In the genomic region with DNA sequence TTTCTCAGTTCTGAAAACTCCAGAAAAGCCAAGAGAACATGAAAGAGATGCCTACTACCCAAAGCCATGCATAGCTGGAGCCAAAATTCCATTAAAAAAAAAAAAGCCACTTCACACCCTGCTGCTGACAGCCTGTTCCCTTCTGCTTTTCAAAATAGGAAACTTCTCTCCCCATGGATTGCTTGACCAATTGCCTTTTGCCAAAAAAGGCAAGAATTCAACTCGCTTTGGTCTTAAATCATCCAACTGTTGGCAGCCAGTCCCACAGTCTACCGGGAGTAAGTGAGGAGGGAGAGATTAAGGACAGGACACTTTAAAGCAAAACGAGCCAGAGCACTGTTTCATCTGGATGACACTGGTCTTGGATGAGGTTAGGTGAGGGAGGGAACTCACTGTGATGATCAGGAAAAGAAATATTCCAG, we compare ENCODE assay signal across 9 mouse cellular contexts.
A peak's percentile ranks its signal among the peaks of the same experiment; 100 is the strongest.
DNase-seq lines count a peak whose midpoint lies in the region; ATAC-seq lines count a peak whose summit lies in the region.
"Had no signal": no experiment of that assay in that cellular context is flagged by ENCODE, and none has a peak within 500 bp of the region (broad histone marks: within the 10 kb centered on the region; RNA-seq: fewer than 3 reads in every experiment).

No protein-coding gene starts in this region.

- no peak overlapping the region for H3K9ac ChIP-seq in midbrain, embryonic 11.5 days (ENCODE audit: low read length)
- no peak overlapping the region for H3K9ac ChIP-seq in midbrain, embryonic 15.5 days
- H3K9ac ChIP-seq in kidney, embryonic 16.5 days (replicated peaks; ENCODE audit: low read length), result no peak overlapping the region
- H3K9ac ChIP-seq: liver, embryonic 12.5 days had no signal

- no peak for ATAC-seq in midbrain, embryonic 11.5 days (ENCODE audit: low FRiP score)
- ATAC-seq in midbrain, embryonic 15.5 days (replicated peaks), result no peak
- ATAC-seq in kidney, embryonic 16.5 days (ENCODE audit: low FRiP score, low TSS enrichment), result peak; percentile 27; the same call in 1 of the 2 replicates
- ATAC-seq: liver, embryonic 12.5 days had no signal

- H3K4me2 ChIP-seq in midbrain, embryonic 11.5 days, result no peak overlapping the region
- no peak overlapping the region for H3K4me2 ChIP-seq in midbrain, embryonic 15.5 days
- H3K4me2 ChIP-seq in kidney, embryonic 16.5 days (replicated peaks; ENCODE audit: low read depth, low read length), result no peak overlapping the region
- H3K4me2 ChIP-seq: liver, embryonic 12.5 days had no signal

- no peak overlapping the region for H3K27ac ChIP-seq in midbrain, embryonic 11.5 days (ENCODE audit: low read depth, low read length)
- H3K27ac ChIP-seq in midbrain, embryonic 15.5 days, result no peak overlapping the region
- no peak overlapping the region for H3K27ac ChIP-seq in kidney, embryonic 16.5 days (ENCODE audit: low read length)
- H3K27ac ChIP-seq: liver, embryonic 12.5 days had no signal

- H3K27me3 ChIP-seq in midbrain, embryonic 11.5 days (ENCODE audit: control insufficient read depth, insufficient read depth, low read length), result no peaks in the 10 kb centered on the region
- H3K27me3 ChIP-seq in midbrain, embryonic 15.5 days (replicated peaks), result no peaks in the 10 kb centered on the region
- no peaks in the 10 kb centered on the region for H3K27me3 ChIP-seq in kidney, embryonic 16.5 days (ENCODE audit: insufficient read depth, low read length)
- H3K27me3 ChIP-seq: liver, embryonic 12.5 days had no signal

- DNase-seq in midbrain, embryonic 11.5 days (ENCODE audit: low spot score, missing footprints), result peak; percentile 72
- DNase-seq in fibroblast of lung, adult 2 months (ENCODE audit: low read depth), result peak; percentile 84
- DNase-seq in ovary, postnatal 36 days (ENCODE audit: low spot score), result peak; percentile 10
- no peak for DNase-seq in frontal cortex, adult 2 months (ENCODE audit: extremely low spot score in 1 of 2, low spot score in 1 of 2)
- DNase-seq in cerebellum, adult 9-11 months, result no peak
- no peak for DNase-seq in right cerebral cortex, postnatal 4 days

- H3K9me3 ChIP-seq in midbrain, embryonic 11.5 days (ENCODE audit: control insufficient read depth, low read length), result no peaks in the 10 kb centered on the region
- H3K9me3 ChIP-seq in midbrain, embryonic 15.5 days, result no peaks in the 10 kb centered on the region
- H3K9me3 ChIP-seq in kidney, embryonic 16.5 days (ENCODE audit: low read length), result no peaks in the 10 kb centered on the region
- H3K9me3 ChIP-seq: liver, embryonic 12.5 days had no signal

- WGBS in midbrain, embryonic 11.5 days, result 81% methylated on average over 3 of the region's 3 CpGs
- 70% methylated on average over 3 of the region's 3 CpGs for WGBS in midbrain, embryonic 15.5 days
- WGBS in kidney, embryonic 16.5 days, result 15% methylated on average over 3 of the region's 3 CpGs

- no peaks in the 10 kb centered on the region for H3K36me3 ChIP-seq in midbrain, embryonic 11.5 days (ENCODE audit: control insufficient read depth, insufficient read depth, low read length)
- no peaks in the 10 kb centered on the region for H3K36me3 ChIP-seq in midbrain, embryonic 15.5 days (replicated peaks)
- H3K36me3 ChIP-seq in kidney, embryonic 16.5 days (ENCODE audit: insufficient read depth, low read length), result no peaks in the 10 kb centered on the region
- H3K36me3 ChIP-seq: liver, embryonic 12.5 days had no signal

- no peaks in the 10 kb centered on the region for H3K4me1 ChIP-seq in midbrain, embryonic 11.5 days (ENCODE audit: control insufficient read depth, insufficient read depth, low read length)
- no peaks in the 10 kb centered on the region for H3K4me1 ChIP-seq in midbrain, embryonic 15.5 days
- H3K4me1 ChIP-seq in kidney, embryonic 16.5 days (ENCODE audit: insufficient read depth, low read length), result peaks cover 13% of the 10 kb centered on the region; the same call in 1 of the 2 replicates
- H3K4me1 ChIP-seq: liver, embryonic 12.5 days had no signal

- no peak overlapping the region for H3K4me3 ChIP-seq in midbrain, embryonic 11.5 days (ENCODE audit: low read depth, low read length)
- H3K4me3 ChIP-seq in midbrain, embryonic 15.5 days, result no peak overlapping the region
- no peak overlapping the region for H3K4me3 ChIP-seq in kidney, embryonic 16.5 days (ENCODE audit: low read length)
- H3K4me3 ChIP-seq: liver, embryonic 12.5 days had no signal

Comparison
In these comparisons a context has a peak if more than half of its experiments do, and no peak if none do; other contexts are left out.
1. DNase-seq: peak in midbrain, embryonic 11.5 days (single experiment), fibroblast of lung, adult 2 months (single experiment) and ovary, postnatal 36 days (single experiment); none in frontal cortex, adult 2 months (0 of 2), cerebellum, adult 9-11 months (single experiment) and right cerebral cortex, postnatal 4 days (single experiment).